Mouse (Mus musculus): ENCODE measurements around the gene Bpifb3. TPM values are rescaled to one million over a fixed set of nuclear protein-coding genes. Genes with fewer than 3 reads are reported as not detected.

The Bpifb3 gene
- not detected for polyA plus RNA-seq (2017; shearing (Covaris generic))

DNA sequence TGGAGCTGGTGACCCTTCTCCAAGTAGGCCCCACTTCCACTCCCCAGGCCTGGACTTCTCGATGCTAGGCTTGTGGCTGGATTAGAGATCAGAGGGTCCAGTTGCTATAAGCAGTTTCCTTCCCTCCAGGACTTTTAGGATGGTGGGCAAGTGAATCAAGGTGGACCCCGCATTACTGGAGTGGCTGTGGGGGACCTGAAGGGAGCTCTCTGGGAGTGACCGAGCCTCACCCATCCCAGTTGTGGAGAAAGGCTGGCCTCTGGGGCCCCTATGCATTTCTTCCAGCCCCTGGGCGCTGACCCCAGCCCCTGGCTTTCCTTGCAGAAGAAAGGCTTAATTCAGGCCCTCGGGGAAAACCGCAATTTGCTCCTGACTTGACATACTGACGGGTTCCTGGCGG, at the start of gene Bpifb3:
Gene Bpifb3 (plus strand): TSS at position 301 of the 400 bp plus-strand sequence.

GRCm38 (mm10) chr2:153870984-153871383, 47.0 kb upstream of the Bpifb3 start, which contains the start of gene Sun5:
Sun5 (minus strand) TSS chr2:153871084.

GRCm38 (mm10) chr2:153874745-153875144, 43.3 kb upstream of the Bpifb3 start, which contains the start of gene Bpifb2:
Bpifb2 (plus strand) TSS chr2:153875045.

GRCm38 (mm10) chr2:153900088-153900487, 17.9 kb upstream of the Bpifb3 start, which contains the start of gene Bpifb6:
Bpifb6 (plus strand) TSS chr2:153900388.

DNA sequence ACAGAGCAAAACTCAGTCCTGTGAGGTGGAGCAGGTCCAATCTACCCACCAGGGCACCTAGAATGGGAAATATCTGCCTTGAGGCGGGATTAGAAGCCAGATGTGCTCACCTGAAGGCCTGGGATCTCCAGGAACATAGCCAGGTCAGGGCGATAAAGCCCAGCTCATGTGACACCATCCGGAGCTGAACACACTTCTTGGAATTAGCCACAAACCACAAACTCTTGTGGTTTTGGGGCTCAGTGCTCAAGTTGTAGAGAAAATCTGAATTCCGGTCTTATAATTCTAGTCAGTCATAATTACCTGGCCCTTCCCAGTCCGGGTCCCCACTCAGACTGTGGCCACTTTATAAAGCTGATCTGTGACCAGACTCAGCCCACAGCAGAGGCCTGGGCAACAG, 19.8 kb downstream of the Bpifb3 start, which contains the start of gene Bpifb4:
Gene Bpifb4 (plus strand): TSS at position 370 of the 400 bp plus-strand sequence.

GRCm38 (mm10) chr2:153974582-153974981, 56.6 kb downstream of the Bpifb3 start, which contains the start of gene Bpifa6:
Bpifa6 (plus strand) TSS chr2:153974945.

Other genes starting within 250 kb of the Bpifb3 start
- gene Dnmt3c, start 221.6 kb upstream of the Bpifb3 start, polyA plus RNA-seq (2017; shearing (Covaris generic)), result not detected
- gene Mapre1, start 177.0 kb upstream of the Bpifb3 start, polyA plus RNA-seq (2017; shearing (Covaris generic)), result 231 TPM
- gene Efcab8, start 138.3 kb upstream of the Bpifb3 start, polyA plus RNA-seq (2017; shearing (Covaris generic)), result not detected
- not detected for gene Sun5, start 47.1 kb upstream of the Bpifb3 start, polyA plus RNA-seq (2017; shearing (Covaris generic))
- gene Bpifb2, start 43.2 kb upstream of the Bpifb3 start, polyA plus RNA-seq (2017; shearing (Covaris generic)), result not detected
- gene Bpifb6, start 17.8 kb upstream of the Bpifb3 start, polyA plus RNA-seq (2017; shearing (Covaris generic)), result not detected
- not detected for gene Bpifb4, start 20.0 kb downstream of the Bpifb3 start, polyA plus RNA-seq (2017; shearing (Covaris generic))
- not detected for gene Bpifa6, start 56.7 kb downstream of the Bpifb3 start, polyA plus RNA-seq (2017; shearing (Covaris generic))
- gene Bpifa2, start 90.0 kb downstream of the Bpifb3 start, polyA plus RNA-seq (2017; shearing (Covaris generic)), result not detected
- gene Bpifa3, start 212.1 kb downstream of the Bpifb3 start, polyA plus RNA-seq (2017; shearing (Covaris generic)), result not detected
- gene Bpifa1, start 224.7 kb downstream of the Bpifb3 start, polyA plus RNA-seq (2017; shearing (Covaris generic)), result not detected
- gene Bpifa5, start 244.4 kb downstream of the Bpifb3 start, polyA plus RNA-seq (2017; shearing (Covaris generic)), result not detected